Mouse (Mus musculus): ENCODE measurements around the gene Cdk1. TPM values are rescaled to one million over a fixed set of nuclear protein-coding genes. Genes with fewer than 3 reads are reported as not detected.
A peak's percentile ranks its signal among the peaks of the same experiment; 100 is the strongest.
"Not testable (repeated sequence)": the region's sequence is repeated elsewhere in the genome, so short reads cannot be mapped to it uniquely, and the experiment has no call there.

The Cdk1 gene
- 1 to 10 TPM; 1.9 to 7.7 (median 2.8) TPM for total RNA-seq (2022)

- DNase-seq, result peak; percentile 92
Measured at GRCm38 (mm10) chr10:69352212-69353085, at the start of gene Cdk1. Gene Cdk1, minus strand, starts transcription at chr10:69352938.

DNA sequence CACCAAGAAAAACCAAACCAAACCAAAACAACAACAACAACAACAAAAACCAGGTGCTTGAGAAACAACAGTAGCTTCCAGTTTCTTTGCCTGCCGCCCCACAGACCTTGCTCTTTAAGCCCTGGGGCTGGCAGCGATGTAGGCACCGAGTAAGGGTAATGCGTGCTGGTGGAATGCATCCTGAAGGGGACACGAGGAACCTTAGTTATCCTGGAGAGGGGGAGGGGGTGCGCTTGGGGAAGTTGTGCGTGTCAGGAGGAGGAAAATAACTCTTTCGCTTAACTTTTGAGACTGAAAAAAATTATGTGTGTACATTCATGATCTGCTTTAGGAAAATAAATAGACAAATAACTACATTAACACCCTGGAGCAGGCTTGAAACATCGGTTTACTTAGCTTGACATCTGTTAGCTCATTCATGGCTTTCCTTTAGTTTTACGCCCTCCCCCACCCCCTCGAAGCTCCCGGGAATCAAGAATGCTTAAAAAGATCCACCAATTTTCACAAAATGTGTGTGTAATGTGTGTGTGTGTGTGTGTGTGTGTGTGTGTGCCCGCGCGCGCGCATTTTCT lies 47.2 kb upstream of the Cdk1 start:
- DNase-seq, result no peak

DNA sequence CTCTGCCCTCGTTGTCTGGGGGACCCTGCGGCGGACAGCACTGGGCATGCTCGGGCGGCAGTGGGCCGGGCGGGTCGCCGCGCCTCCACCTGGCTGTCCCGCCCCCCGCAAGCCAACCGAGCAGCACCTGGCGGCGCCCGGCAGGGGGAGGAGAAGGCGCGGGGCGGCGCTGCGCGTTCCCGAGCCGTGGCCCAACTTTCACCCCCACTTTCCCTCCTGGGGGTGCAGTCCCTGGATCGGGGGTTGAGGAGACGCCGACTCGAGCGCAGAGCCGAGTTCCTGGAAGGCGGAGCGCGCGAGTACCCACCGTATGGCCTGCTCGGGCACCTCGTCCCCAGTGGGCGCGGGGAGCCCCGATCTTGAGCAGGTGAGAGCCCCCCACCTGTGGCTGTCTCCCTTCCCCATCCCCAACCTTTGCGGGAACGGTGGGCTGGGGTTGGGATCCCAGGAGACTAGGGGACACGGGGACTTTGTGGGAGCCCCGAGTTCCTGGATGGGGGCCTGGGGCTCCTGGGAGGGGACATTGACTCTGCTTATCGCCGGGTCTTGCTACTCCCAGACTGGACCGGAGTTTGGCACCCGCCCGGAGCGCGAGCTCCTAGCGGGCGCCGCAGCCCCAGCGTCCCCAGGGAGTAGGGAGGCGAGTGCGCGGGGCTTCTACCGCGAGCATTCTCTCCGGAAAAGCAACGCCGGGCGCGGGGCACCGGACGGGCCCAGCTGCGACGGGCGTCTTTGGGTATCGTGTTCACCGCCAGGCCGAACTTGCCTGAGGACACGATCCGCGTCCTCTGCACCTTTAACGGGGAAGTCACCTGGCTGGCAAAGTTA lies 46.2 kb upstream of the Cdk1 start, which contains the start of gene Ank3:
Gene Ank3, plus strand, starts transcription at position 11 of the 828 bp plus-strand sequence.
- DNase-seq, result no peak

DNA sequence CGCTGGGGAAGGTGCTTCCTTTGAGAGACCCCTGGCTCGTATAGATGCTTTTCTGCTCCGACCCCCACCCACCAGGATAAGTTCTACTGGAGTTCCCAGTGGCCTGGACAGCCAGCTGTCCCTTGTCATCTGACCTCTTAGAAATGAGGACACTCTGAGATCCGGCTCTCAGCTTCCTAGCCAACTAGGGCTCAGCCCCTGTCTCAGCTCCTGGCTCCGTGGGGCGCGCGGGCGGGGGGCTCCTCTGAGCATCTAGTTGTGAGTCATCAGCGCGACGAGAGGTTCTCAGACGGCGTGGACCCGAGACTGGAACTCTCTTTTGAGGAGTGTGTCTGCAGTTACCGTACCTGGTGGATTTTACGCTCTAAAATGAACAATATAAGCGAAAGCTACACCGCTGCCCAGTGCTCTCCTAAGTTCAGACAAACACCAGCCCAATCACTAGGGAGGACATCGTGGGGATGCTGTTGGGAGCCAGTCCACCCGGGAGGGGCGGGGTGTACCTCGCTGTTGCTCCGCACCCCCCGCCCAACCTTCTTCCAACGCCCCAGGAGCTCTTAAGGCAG lies 45.5 kb upstream of the Cdk1 start:
- DNase-seq, result no peak

DNA sequence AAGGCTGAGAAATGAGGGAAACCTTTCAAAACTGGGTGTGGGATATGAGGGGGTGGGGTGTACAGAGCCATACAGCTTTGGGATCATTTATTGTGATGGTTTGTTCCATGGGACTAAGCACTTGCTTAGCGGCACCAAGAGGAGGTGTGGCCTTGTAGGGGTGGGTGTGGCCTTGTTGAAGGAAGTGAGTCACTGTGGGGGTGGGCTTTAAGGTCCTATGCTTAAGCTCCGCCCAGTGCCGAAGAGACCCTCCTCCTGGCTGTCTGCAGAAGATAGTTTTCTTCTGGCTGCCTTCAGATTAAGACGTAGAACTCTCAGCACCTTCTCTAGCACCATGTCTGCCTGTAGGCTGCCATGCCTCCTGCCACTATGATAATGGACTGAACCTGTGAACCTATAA lies 36.8 kb upstream of the Cdk1 start:
- no peak for DNase-seq

DNA sequence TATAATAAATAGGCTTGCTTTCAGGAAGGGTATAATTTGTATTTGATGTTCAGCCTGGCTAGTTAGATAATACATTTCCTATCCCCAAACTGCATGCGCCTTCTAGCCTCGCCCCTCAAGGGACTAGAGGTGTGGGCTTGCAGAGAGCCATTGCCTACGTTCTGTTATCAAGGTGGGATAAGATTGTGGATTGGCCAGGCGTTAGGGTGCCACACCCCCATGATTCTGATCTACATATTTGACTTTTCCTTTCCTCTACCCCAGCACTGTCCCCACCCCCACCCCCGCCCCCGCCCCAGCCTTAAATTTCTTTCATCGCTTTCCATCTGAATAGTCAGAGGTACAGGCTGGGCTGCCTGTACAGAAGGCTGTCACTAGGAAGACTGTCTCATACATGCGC lies 34.0 kb upstream of the Cdk1 start:
- DNase-seq, result no peak

GRCm38 (mm10) chr10:69385136-69385535 lies 32.4 kb upstream of the Cdk1 start:
- DNase-seq, result no peak

DNA sequence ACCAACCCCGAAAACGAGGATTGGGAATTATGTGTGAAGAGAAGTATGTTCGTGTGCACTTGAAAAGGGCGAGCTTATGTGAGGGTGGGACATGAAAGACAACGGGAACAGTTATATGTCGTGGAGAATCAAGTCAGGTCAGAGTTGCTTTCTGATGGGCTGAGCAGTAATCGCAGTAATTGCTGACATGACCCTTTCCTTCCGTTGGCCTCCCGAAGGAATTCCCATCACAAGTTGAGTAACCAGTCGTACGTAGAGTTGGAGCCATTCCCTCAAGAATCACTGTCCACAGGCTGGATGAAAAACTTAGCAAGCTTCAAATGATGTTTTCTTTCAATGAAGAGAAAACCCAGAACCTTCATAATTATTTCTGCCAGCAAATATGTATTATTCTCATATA lies 31.9 kb upstream of the Cdk1 start:
- no peak for DNase-seq

DNA sequence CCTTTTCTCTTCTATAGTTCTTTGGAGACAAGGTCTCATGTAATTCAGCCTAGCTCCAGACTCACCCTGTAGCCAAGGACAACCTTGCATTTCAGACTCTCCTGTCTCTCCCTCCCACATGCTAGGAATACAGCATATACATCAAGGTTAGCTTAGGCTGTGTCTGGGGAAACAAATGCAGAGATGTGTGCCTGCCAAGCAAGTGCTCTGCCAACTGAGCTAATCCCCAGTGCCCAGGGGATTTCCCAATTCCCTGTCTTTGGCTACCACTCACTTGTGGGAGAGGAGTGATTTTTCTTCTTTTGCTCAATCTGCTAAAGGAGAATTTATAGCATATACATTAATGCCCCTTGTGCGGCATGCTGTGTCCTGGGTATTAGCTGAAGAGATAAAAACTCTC lies 30.4 kb upstream of the Cdk1 start:
- DNase-seq, result no peak

GRCm38 (mm10) chr10:69375154-69375553 lies 22.4 kb upstream of the Cdk1 start:
- no peak for DNase-seq

- DNase-seq, result no peak
Measured at GRCm38 (mm10) chr10:69373796-69374550, 21.2 kb upstream of the Cdk1 start.

GRCm38 (mm10) chr10:69372061-69372460 lies 19.3 kb upstream of the Cdk1 start:
- DNase-seq, result no peak

- DNase-seq, result no peak
Measured at GRCm38 (mm10) chr10:69371441-69371840, 18.7 kb upstream of the Cdk1 start.

- DNase-seq, result no peak
Measured at GRCm38 (mm10) chr10:69369321-69369720, 16.6 kb upstream of the Cdk1 start.

DNA sequence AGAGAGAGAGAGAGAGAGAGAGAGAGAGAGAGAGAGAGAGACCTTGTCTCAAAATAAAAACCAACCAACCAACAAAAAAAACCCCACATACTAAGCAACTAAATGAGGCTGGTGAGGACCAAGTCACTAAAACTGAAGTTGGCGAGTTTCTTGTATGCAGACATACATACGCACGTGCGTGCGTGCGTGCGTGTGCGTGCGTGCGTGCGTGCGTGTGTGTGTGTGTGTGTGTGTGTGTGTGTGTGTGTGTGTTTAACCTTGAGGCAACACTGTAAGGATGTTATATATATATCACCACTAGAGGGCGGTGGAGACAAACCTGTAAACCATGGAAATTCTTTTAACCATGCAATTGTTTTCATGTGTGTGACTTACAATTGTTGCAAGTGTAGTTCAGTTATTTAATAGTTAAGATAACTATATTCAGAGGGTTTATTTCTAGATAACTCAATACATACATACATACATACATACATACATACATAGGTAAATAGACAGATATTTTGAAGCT lies 14.2 kb upstream of the Cdk1 start:
- no peak for DNase-seq

DNA sequence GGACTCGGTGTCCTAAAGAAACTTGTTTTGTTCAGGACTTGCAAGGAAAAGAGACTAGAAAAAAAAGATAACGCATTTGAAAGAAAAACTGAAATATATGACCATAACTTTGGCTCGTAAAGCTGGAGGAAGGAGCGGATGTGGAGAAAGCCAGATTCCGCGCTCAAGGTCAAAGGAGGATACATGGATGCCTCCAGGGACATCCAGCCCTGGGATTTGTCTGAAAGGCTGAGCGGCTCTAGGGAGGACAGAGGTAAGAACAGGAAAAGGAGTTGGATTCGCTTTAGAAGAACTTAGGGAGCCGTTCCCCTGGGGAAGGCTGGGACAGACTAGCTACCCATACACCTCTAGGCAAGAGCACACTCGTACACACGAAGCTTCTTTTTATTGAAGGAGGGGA lies 13.5 kb upstream of the Cdk1 start:
- no peak for DNase-seq

GRCm38 (mm10) chr10:69359666-69360065 lies 6.9 kb upstream of the Cdk1 start:
- no peak for DNase-seq

DNA sequence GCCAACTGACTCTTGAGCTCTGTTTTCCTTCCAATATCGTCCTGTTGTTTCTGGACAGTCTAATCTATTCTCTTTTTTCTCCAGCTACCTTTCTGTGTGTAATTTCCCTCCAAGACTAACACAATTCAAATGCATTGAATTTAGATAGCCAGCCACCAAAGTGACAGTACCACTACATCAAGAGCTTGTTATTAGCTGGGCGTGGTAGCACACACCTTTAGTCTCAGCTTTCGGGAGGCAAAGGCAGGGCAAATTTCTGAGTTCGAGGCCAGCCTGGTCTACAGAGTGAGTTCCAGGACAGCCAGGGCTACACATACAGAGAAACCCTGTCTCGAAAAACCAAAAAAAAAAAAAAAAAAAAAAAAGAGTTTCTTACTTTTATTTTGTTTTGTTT lies 345 bp upstream of the Cdk1 start:
- DNase-seq, result not testable (repeated sequence)

GRCm38 (mm10) chr10:69351842-69352211 lies 911 bp downstream of the Cdk1 start:
- no peak for DNase-seq

- no peak for DNase-seq
Measured at GRCm38 (mm10) chr10:69351071-69351841, 1.5 kb downstream of the Cdk1 start.

- DNase-seq, result no peak
Measured at GRCm38 (mm10) chr10:69348206-69348605, 4.5 kb downstream of the Cdk1 start.
